Mouse (Mus musculus) bone marrow, adult 2 months (tissue): ENCODE data around the gene Wfdc1. TPM values are rescaled to one million over a fixed set of nuclear protein-coding genes. Genes with fewer than 3 reads are reported as not detected.

Source experiments
- H3K27ac ChIP-seq: fragments of 200-500 bp; 2 replicates; pipeline ENCODE4 v1.5.1; 2012; ENCODE audit warnings: low read depth, mild to moderate bottlenecking, control low read depth, inconsistent platforms, low read length; ENCODE audit not compliant: control insufficient read depth, poor library complexity, insufficient read depth
- H3K4me1 ChIP-seq: fragments of 200-500 bp; 2 replicates; pipeline ENCODE4 v1.6.1; 2011; ENCODE audit warnings: low read length; ENCODE audit not compliant: control insufficient read depth, insufficient read depth
- H3K4me3 ChIP-seq: fragments of 200-500 bp; replicated peaks from 2 replicates; pipeline ENCODE3; 2011; ENCODE audit warnings: mild to moderate bottlenecking, low read depth, low read length, control low read depth; ENCODE audit not compliant: control insufficient read depth
- CTCF ChIP-seq: fragments of 200-500 bp; IDR thresholded peaks from 2 replicates; pipeline ENCODE4 v1.5.1; 2011; ENCODE audit warnings: low read length, control low read depth; ENCODE audit not compliant: control insufficient read depth, insufficient read depth
- POLR2A ChIP-seq: fragments of 200-500 bp; IDR thresholded peaks from 2 replicates; pipeline ENCODE4 v1.6.1; 2011; ENCODE audit warnings: low read depth, mild to moderate bottlenecking, control low read depth, low read length, borderline replicate concordance; ENCODE audit not compliant: control insufficient read depth
- WGBS: fragments of 180-500 bp; shearing (Covaris S2); methylation state at CpG from one replicate; pipeline ENCODE4 v1.1.7; 2018; 5-methylcytosine and 5-hydroxymethylcytosine counted together
- polyA plus RNA-seq: library from polyadenylated mRNA; stranded (reverse); fragments of >200 nt; gene quantifications from 2 replicates; pipeline ENCODE4 v1.2.4, GENCODE M21; 2011; ENCODE audit warnings: low replicate concordance; ENCODE audit not compliant: missing spikeins, insufficient read depth, insufficient read length

The Wfdc1 gene
- polyA plus RNA-seq, 1 experiment, result not detected

DNA sequence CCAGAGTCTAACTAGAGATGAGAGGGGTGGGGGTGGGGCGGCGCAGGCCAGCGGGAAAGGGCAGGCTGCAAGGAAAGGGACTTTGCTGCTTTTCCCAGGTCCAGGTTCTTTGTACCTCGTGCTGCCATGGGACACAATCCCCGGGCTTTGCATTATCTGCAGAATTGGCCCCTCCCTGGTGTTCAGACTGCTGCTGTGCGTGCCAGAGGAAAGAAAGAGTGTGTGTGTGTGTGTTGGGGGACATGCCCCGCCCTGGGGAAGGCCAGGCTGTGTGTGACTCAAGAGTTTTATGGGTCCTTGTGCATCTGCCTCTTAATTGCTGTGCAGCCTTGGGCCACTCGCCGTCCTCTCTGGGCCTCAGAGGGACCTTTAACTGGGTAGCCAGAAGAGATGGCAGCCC lies 2.3 kb downstream of the Wfdc1 start:
- no peak overlapping the region for H3K27ac ChIP-seq
- H3K4me1 ChIP-seq, result no peaks in the 10 kb centered on the region
- TF ChIP-seq CTCF (no peak), POLR2A (no peak)
- WGBS, result 72% methylated on average over 9 of the region's 9 CpGs
- no peak overlapping the region for H3K4me3 ChIP-seq

DNA sequence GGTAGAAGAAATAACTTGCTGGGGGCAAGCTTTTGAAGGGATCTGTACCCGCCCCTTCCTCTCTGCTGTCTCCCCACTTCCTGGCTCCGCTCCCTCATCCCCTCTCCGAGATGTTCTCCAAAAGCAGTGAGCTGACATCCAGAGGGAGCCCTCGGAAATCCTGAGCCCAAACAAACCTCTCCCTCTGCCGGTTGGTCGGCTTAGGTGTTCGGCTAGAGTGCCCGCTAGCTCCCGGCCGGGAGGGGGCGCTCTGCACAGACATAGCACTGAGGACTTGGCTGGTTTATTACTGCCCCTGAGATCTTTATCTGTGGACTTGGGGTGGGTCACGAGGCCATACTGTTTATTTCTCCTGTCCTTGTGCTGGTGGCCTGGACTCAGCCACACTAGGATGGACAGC lies 3.1 kb downstream of the Wfdc1 start:
- WGBS, result 51% methylated on average over 12 of the region's 12 CpGs
- Histone ChIP-seq H3K4me1 (no peaks in the 10 kb centered on the region), H3K4me3 (no peak overlapping the region), H3K27ac (no peak overlapping the region; the same call in 1 of the 2 replicates)
- peak; percentile 43; the same call in 1 of the 2 replicates for TF ChIP-seq CTCF
- TF ChIP-seq POLR2A, result no peak

DNA sequence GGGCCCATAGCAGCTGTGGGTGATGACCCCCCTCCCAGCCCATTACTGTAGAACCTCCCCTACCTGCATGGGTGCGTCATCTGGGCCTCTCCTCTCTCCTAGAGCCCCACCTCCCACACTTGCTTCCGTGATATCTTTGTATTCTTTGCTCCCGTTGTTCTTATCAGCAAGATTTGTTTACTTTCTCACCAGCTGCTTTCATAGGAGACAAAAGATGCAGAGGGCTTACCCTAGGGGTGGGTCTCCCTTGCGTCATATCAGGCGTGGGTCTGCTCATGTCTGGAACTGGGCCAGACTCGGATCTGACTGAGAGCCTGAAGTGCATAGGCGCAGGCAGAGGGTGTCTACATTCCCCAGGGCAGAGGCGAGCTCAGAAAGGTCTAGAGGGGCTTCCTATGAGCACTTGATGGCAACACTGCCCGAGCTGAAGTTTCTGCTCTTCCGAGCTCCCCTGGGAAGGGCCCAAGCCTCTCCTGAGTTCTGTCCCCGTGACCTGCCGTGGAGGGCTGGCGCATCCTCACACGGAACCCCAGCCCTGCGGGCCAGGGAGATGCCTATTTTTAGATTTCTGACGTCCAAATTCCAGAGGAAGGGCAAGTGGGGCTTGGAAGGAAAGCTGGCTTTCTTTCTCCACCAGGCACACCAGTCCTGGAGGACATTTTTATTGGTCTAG lies 4.4 kb downstream of the Wfdc1 start:
- WGBS, result 66% methylated on average over 16 of the region's 16 CpGs
- no peak for TF ChIP-seq CTCF
- TF ChIP-seq POLR2A, result no peak
- Histone ChIP-seq H3K27ac (no peak overlapping the region), H3K4me3 (no peak overlapping the region), H3K4me1 (no peaks in the 10 kb centered on the region)

DNA sequence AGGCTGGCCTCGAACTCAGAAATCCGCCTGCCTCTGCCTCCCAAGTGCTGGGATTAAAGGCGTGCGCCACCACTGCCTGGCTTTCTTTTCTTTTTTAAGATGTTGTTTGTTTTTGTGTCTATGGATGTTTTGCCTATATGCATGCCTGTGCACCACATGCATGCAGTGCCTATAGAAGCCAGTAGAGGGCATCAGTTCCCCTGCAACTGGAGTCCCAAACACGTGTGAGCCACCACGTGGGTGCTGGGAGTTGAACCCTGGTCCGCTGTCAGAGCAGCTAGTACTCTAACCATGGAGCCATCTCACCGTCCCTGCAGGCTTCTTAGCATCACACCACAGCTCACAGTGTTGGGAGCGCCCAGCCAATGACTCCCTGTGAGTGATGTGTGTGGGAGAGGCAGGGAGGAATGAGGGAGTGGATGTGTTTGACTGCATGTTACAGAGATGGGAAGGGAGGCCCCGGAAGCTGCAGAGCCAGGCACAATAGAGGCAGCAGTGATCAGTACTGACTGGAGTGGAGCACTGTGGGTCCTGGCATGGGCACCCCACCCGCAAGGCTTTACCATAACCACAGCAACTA lies 7.9 kb downstream of the Wfdc1 start:
- no peaks in the 10 kb centered on the region for H3K4me1 ChIP-seq
- no peak overlapping the region for H3K27ac ChIP-seq
- TF ChIP-seq POLR2A (no peak), CTCF (0 out of 2 replicates have a peak, but pooled peaks have one; percentile 18)
- WGBS, result 78% methylated on average over 11 of the region's 11 CpGs
- H3K4me3 ChIP-seq, result no peak overlapping the region

DNA sequence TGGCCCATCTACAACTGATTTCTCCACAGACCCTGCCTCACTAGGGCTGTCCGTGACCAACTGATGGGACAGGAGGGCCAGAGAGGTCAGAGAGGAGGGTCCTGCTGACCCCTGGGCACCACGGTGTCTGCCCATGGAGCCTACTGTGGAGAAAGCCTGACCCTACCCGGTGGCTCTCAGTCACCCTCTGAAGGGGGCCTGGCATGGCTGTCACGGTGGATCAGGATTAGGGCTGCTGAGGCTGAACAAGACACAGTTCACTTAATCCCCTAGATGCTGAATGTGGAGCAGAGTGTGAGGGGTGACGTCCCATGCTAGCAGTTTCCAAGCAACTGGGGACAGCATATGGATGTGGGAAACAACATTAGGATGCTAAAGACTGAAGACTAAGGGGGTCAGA lies 9.3 kb downstream of the Wfdc1 start:
- 80% methylated on average over 5 of the region's 5 CpGs for WGBS
- TF ChIP-seq CTCF (no peak), POLR2A (no peak)
- Histone ChIP-seq H3K4me1 (no peaks in the 10 kb centered on the region), H3K4me3 (no peak overlapping the region), H3K27ac (no peak overlapping the region)

DNA sequence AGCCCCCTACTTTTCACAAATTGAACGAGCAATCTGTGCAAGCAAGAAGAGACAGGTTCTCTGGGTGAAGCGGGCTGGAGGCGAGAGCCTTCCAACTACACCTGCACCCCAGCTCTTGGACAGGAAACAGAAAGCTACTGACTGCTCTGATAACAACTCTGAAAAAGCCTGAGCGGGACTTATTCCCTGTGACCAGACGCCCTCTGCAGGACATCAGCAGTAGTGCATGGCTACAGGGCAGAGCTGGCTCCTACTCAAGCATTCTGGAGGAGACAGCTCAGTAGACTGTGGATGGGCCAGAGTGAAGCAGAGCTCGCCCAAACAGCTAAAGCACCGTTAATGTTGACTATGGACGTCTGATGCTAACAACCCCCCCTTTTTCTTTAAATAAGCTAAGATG lies 10.2 kb downstream of the Wfdc1 start:
- H3K27ac ChIP-seq, result no peak overlapping the region
- 2% methylated on average over 8 of the region's 8 CpGs for WGBS
- no peak overlapping the region for H3K4me3 ChIP-seq
- H3K4me1 ChIP-seq, result no peaks in the 10 kb centered on the region
- TF ChIP-seq CTCF (peak; percentile 87), POLR2A (no peak)

DNA sequence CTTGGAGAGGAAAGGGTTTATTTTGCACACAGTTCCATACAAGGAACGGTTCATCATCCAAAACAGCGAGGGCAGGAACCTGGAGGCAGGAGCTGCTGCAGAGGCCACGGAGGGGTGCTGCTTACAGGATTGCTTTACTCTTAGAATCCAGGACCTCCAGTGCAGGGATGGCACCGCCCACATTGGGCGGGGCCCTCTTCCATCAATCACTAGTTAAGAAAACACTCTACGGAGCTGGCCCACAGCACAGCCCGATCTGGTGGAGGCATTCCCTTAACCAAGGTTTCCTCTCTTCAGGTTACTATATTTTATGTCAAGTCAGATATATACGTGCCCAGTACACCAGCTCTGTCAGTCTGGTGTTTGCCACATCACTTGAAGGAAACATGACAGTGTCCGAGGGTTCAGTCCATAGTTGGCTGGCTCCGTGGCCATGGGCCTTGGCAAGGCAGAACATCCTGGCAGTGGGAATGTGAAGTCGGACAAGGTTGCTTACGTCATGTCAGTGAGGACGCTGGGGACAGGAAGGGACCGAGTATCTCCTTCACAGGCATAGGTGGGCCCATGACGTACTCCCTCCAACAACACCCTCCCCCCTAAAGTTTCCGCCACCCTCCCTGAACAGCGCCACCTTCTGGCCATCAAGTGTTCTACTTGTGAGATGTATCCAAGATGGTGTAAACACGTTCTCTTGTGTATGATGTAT lies 12.1 kb downstream of the Wfdc1 start:
- Histone ChIP-seq H3K27ac (no peak overlapping the region), H3K4me3 (no peak overlapping the region), H3K4me1 (no peaks in the 10 kb centered on the region)
- peak; percentile 40; the same call in 1 of the 2 replicates for TF ChIP-seq CTCF
- TF ChIP-seq POLR2A, result no peak
- 22% methylated on average over 18 of the region's 18 CpGs for WGBS

DNA sequence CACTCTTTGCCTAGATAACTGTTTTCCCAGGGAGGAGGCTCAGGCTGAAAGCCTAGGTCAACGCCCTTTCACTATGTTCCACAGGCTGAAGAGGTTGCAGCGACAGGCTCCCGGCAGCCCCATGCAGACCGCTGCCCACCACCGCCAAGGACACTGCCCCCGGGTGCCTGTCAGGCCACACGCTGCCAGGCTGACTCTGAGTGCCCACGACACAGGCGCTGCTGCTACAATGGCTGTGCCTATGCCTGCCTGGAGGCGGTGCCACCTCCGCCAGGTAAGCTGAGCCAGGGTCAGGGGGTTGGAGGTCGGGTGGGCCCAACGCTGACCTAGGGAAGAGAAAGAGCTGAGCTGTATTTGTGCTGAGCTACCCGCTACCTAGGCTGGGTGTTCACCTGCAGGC lies 13.0 kb downstream of the Wfdc1 start:
- no peaks in the 10 kb centered on the region for H3K4me1 ChIP-seq
- no peak overlapping the region for H3K4me3 ChIP-seq
- 74% methylated on average over 14 of the region's 14 CpGs for WGBS
- TF ChIP-seq POLR2A (no peak), CTCF (no peak)
- no peak overlapping the region for H3K27ac ChIP-seq

DNA sequence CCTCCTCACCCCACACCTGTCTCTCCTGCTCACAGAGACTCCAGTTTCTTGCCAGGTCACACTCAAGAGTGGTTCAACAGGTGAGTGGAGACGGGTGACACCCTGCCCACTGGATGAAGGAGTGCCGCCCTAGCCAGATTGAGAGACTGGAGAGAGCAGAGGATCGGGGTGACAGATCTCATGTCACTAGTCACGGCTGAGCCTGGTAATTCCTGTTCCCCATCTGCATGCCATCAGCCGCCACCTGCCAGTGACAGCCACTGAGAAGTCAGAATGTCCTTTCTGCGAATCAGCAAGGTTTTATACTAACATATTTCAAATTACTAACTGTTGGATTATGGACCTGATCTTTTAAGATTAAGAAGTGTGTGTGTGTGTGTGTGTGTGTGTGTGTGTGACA lies 24.4 kb downstream of the Wfdc1 start:
- H3K27ac ChIP-seq, result no peak overlapping the region
- TF ChIP-seq POLR2A, result no peak
- TF ChIP-seq CTCF, result no peak
- 78% methylated on average over 6 of the region's 6 CpGs for WGBS
- H3K4me1 ChIP-seq, result no peaks in the 10 kb centered on the region
- no peak overlapping the region for H3K4me3 ChIP-seq
